Mouse (Mus musculus) gastrocnemius, postnatal 10 days (tissue): Measurements from ENCODE around the gene Lce1l. TPM values are rescaled to one million over a fixed set of nuclear protein-coding genes. Genes with fewer than 3 reads are reported as not detected.
"Not testable (repeated sequence)": the region's sequence is repeated elsewhere in the genome, so short reads cannot be mapped to it uniquely, and the experiment has no call there.

Experiments used
- DNase-seq: peaks from one replicate; pipeline ENCODE4 v3.0.0; 2021; ENCODE audit warnings: mixed read lengths
- long read RNA-seq, 2 experiments: library from polyadenylated mRNA; stranded (forward); transcript quantifications; one replicate each; pipeline ENCODE4 v2.0.0; 2021
- total RNA-seq, 2 experiments: library from RNA; stranded (reverse); gene quantifications; 2 replicates each; pipeline ENCODE4 v1.2.3; 2021

The Lce1l gene
- total RNA-seq, result not detected
- long read RNA-seq, experiment 1, result 0 reads
- long read RNA-seq, experiment 2, result 0 reads

DNA sequence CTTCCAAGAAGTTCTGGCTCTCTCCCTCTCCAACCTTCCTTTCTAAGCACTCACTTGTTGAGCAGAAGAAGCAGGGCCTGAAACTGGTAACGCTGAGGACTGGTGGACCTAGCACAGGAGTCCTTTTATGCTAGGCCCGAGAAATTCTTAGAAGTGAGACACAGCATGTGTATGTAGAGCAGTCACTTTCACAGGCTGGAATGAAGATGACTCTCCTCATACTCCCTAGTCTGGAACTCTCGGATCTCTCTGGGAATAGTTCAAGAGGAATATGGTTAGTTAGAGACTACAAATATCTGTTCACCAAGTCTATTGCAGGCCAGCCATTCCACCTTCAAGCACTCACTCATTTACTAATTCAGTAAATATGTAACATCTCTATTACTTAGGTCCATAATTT lies at the start of gene Lce1l:
TSS of gene Lce1l (minus strand) at position 101 of the 400 bp plus-strand sequence.
- no peak for DNase-seq

DNA sequence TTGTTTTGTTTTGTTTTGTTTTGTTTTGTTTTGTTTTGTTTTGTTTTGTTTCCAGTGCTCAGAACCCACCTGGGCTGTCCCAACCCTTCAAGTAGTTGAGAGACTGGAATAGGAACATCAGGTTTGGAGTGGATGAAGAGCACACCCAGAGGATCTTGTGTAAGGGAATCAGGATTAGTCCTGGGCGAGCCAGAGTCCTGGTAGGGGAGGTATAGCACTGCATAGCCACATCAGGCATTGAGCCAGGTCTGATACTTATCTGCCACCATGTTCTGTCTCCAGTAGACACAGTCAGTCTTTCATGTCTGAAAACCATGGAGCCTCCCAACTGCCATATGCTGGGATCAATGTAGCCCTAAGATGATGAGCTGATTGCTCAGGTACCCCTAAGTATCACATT lies 43.4 kb upstream of the Lce1l start:
- no peak for DNase-seq

- DNase-seq, result no peak
Measured at GRCm38 (mm10) chr3:92894063-92894462, 43.0 kb upstream of the Lce1l start.

DNA sequence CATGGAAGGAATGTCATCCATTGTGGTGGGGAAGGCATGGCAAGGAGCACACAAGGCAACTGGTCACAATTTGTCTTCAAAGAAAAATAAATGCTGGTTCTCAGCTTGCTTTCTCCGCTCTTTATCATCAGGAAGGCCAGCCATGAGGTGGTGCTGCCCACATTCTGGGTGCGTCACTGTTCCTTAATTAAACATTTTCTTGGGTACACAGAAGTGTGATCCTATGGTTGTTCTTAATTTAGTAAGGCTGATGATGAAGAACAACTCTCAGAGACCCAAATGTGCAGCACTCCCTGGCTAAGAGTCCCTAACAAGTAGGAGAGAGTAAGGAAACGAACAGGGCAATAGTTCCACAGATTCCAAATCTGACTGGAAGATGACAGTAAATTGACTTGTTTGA lies 23.1 kb upstream of the Lce1l start:
- DNase-seq, result no peak

DNA sequence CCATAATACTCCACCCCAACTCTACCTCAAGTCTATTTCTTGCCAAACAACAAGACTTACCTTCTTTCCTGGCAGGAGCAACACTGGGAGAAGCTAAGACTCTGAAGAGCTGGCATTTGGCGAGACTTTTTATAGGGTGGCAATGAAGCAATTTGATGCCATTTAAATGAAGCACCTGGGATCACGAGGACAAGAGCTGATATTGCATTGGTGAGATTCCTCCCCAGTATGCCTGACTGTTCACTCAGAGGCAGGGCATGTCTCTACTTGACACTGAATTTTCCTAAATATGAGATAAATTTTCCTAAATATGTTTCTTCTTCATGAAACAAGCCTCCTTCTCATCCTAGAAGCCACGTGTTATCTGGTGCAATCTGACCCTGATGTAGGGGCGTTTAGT lies 19.0 kb upstream of the Lce1l start, which contains the start of gene 2310050C09Rik:
TSS of gene 2310050C09Rik (minus strand) at position 101 of the 400 bp plus-strand sequence.
- no peak for DNase-seq

- DNase-seq, result no peak
Measured at GRCm38 (mm10) chr3:92827108-92827507, 24.0 kb downstream of the Lce1l start, which contains the start of gene Kprp. Gene Kprp, minus strand, starts transcription at chr3:92827247.

DNA sequence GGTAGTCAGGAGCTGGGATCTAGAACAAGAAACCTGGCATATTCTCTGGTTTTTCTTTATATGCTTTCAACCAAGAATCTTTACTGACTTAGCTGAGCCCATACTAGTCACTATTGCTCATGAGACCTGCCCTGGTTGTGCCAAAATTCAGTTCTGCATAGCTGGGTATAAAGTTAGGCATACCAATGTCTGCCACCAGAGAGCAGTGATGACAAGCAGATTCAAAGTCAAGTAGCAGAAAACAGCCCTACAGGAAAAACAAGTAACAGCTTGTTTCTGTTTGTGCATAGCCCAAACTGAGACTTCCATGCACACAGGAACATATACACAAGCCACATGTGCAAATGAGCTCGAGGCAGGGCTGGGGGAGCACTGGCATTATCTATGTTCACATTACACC lies 25.3 kb downstream of the Lce1l start:
- DNase-seq, result no peak

GRCm38 (mm10) chr3:92816036-92816435 lies 35.0 kb downstream of the Lce1l start:
- not testable (repeated sequence) for DNase-seq

DNA sequence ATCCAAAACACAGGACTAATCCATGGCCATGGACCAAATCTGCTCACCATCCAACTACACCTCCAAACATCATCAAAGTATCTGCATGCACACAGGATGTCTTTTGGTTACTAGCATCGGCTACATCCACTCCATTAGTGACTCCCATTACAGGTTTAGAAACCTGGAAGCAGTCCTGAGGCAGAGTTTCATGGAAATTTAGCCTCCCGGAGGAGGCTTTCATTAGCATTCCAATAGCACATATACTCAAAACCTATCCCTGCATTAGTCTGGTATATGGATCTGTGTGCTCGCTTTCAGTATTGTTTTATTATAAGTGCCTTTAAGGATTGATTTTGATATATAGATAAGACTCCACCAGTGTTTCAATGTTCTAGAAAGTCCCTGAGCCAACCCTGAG lies 35.5 kb downstream of the Lce1l start:
- no peak for DNase-seq

- DNase-seq, result no peak
Measured at GRCm38 (mm10) chr3:92807791-92808190, 43.3 kb downstream of the Lce1l start, which contains the start of gene Lce1k. Gene Lce1k, minus strand, starts transcription at chr3:92807891.

Other genes with a start within 250 kb of the Lce1l start
- not detected for gene 2210017I01Rik, start 243.8 kb downstream of the Lce1l start, total RNA-seq
- gene Lce6a, start 229.6 kb downstream of the Lce1l start, total RNA-seq, result not detected
- gene Lce1a1, start 203.0 kb downstream of the Lce1l start, total RNA-seq, result not detected
- not detected for gene Lce1b, start 194.4 kb downstream of the Lce1l start, total RNA-seq
- not detected for gene Lce1a2, start 181.0 kb downstream of the Lce1l start, total RNA-seq
- not detected for gene Lce1c, start 172.0 kb downstream of the Lce1l start, total RNA-seq
- not detected for gene Lce1d, start 164.1 kb downstream of the Lce1l start, total RNA-seq
- not detected for gene Lce1e, start 142.2 kb downstream of the Lce1l start, total RNA-seq
- gene Lce1f, start 130.9 kb downstream of the Lce1l start, total RNA-seq, result not detected
- not detected for gene Gm38119, start 112.2 kb downstream of the Lce1l start, total RNA-seq
- gene Lce1g, start 98.9 kb downstream of the Lce1l start, total RNA-seq, result not detected
- gene Lce1h, start 86.2 kb downstream of the Lce1l start, total RNA-seq, result not detected
- gene Lce1i, start 72.4 kb downstream of the Lce1l start, total RNA-seq, result not detected
- gene Lce1j, start 60.8 kb downstream of the Lce1l start, total RNA-seq, result not detected
- not detected for gene Lce1k, start 43.4 kb downstream of the Lce1l start, total RNA-seq
- gene Kprp, start 24.0 kb downstream of the Lce1l start, total RNA-seq, result not detected
- not detected for gene 2310050C09Rik, start 18.9 kb upstream of the Lce1l start, total RNA-seq
- gene Lce3a, start 74.9 kb upstream of the Lce1l start, total RNA-seq, result not detected
- gene Lce3b, start 81.7 kb upstream of the Lce1l start, total RNA-seq, result not detected
- not detected for gene Lce3c, start 93.2 kb upstream of the Lce1l start, total RNA-seq
- not detected for gene Lce3d, start 106.1 kb upstream of the Lce1l start, total RNA-seq
- not detected for gene Lce3e, start 115.8 kb upstream of the Lce1l start, total RNA-seq
- gene Lce3f, start 140.9 kb upstream of the Lce1l start, total RNA-seq, result not detected
- not detected for gene Crct1, start 164.4 kb upstream of the Lce1l start, total RNA-seq
- gene Lce1m, start 167.8 kb upstream of the Lce1l start, total RNA-seq, result not detected
- gene Gm4858, start 217.5 kb upstream of the Lce1l start, total RNA-seq, result not detected